Mouse (Mus musculus): ENCODE measurements around the gene Rhoq.

- TF ChIP-seq CTCF (IDR thresholded peaks at IDR 0.05; ENCODE audit: borderline replicate concordance, extremely low read depth, insufficient read depth, insufficient read length) (no peak), POLR2A (IDR thresholded peaks at IDR 0.05; ENCODE audit: borderline replicate concordance, extremely low read depth, insufficient read depth, insufficient read length, poor library complexity, severe bottlenecking) (no peak)
Measured at GRCm38 (mm10) chr17:86915540-86915939, 47.3 kb upstream of the Rhoq start.
